Mouse (Mus musculus) retina, adult 2 months (tissue): ENCODE data around the gene Rgs13.

Source experiments
- DNase-seq: peaks from one replicate; pipeline ENCODE4 v3.0.0-alpha.2; 2012; ENCODE audit warnings: low read depth, low spot score

The Rgs13 gene

GRCm38 (mm10) chr1:144177166-144177565 lies at the start of gene Rgs13:
Gene Rgs13, minus strand, starts transcription at chr1:144177372.
- no peak for DNase-seq

GRCm38 (mm10) chr1:144215230-144215629 lies 38.1 kb upstream of the Rgs13 start:
- no peak for DNase-seq

DNA sequence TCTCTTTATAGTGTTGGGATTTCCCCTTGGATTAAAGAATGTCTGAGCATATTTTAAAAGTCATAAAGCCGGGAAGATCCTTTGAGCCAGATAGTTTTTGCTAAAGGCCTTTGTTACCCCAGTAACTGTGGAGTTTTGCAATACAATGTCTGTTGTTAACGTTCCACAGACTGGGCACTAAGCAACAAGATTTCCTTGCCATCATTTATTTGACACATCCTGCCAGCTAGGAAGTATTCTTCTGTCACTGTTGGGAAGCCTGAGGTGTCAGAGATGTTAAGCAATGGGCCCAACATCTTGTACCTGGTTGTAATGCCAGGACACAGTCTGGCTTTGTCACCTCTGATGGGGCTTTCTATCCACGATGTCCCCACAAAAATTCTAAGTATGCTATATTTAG lies 33.7 kb upstream of the Rgs13 start:
- no peak for DNase-seq

GRCm38 (mm10) chr1:144206281-144207061 lies 29.3 kb upstream of the Rgs13 start:
- DNase-seq: no peak

DNA sequence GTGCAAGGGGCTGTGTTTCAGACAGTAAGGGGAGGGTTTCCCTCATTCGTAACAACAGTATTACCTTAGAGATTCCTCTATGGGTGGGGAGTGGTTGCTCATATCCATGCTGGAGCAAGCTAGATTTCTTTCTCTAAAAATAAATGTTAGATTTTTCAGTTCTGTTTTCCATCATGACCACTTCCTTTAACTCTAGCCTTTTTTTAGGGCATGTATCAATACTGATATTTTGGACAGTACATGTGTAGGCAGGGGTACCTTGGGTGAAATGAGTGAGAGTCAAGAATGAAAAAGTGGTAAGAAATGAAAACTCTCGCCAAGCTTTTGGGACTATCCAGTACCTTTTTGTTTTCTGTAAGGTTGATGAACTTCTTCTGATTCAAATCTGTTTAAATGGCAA lies 27.6 kb upstream of the Rgs13 start:
- DNase-seq: no peak

- DNase-seq: no peak
Observed at GRCm38 (mm10) chr1:144202939-144203338, 25.8 kb upstream of the Rgs13 start.

- no peak for DNase-seq
Observed at GRCm38 (mm10) chr1:144200496-144200895, 23.3 kb upstream of the Rgs13 start.

GRCm38 (mm10) chr1:144199538-144199937 lies 22.4 kb upstream of the Rgs13 start:
- DNase-seq: no peak

DNA sequence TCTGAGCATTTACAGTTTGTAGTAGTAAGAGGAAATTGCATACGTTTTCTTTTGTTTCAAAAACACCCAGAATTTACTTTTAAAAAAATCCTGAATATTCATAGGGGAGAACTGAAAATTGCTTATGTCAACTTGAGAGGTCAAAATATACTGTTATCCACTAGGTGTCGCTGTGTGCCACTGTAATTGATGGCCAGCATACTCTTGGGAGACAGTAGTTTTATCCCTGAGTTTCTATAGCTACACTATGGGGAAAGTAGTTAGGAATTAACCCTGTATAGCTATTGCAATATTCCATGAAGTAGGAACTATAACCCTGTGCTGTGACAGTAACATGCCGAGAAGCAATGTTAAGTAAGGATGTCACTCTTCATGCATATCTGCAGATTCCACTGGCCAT lies 20.5 kb upstream of the Rgs13 start:
- peak; percentile 29 for DNase-seq

- DNase-seq: no peak
Observed at GRCm38 (mm10) chr1:144186655-144187396, 9.7 kb upstream of the Rgs13 start.

DNA sequence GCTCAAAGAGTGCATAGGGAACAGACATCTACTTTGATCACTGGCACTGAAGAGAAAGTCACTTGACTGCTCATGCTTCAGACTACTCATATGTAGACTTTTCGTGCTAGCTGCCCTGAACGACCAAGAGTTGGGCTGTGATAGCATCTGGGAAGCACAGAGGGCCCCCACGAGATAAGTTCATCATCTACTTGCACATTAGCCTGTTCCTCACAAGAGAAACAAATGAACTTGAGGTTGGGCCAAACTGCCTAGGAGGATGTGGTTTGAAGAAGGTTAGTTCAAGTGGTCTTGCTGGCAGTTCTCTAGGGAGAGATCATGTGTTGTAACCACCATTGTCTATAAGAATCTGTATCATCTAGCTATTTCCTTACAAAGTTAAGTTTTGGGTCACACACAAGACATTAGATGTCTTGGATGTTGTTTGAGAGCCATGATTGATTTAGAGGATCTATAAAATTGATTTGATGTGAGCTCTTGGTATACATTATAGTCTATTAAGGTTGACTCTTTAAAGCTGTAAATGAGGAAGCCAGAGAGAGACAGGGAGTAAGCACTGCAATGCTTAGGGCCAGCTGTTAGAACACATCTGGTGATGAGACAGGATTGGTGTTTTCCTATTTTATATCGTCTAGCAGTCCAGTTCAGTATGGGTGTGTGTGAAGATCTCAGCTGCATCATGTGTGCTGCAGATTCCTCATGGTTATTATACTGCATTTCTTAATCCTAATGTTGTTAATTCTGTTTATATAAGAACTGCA lies 8.0 kb upstream of the Rgs13 start:
- no peak for DNase-seq

GRCm38 (mm10) chr1:144183622-144184021 lies 6.5 kb upstream of the Rgs13 start:
- no peak for DNase-seq

- DNase-seq: no peak
Observed at GRCm38 (mm10) chr1:144179559-144179958, 2.4 kb upstream of the Rgs13 start.

DNA sequence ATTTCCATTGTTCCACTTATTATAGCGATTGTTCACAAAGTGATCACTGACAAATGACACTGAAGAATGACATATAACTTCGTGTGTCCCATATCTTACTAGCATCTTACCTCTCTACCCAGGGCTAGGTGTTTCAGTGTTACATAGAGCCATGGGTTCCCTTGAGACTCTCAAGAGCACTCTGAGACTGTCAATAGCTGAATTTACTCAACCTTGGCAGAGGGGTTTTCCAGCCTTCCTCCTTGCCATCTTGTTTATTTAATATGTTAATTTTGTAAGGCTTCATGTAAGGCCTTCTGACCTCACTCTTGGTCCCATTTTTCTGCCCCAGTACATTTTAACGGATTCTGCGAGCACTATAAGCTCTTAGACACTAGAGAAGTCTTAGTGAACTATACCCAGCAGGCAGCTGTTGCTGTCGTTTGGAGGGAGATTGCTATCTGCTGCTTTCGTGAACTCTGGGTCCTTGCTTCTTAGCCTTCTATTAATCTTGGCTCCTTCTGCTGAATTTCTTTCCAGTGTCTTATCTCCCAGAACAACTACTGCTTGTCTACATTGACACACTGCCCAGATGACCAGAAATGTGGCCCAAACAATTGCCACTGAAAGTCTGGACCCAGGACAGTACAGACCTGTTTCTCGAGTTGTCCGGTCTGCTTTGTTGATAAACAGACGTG lies 1.2 kb upstream of the Rgs13 start:
- no peak for DNase-seq

DNA sequence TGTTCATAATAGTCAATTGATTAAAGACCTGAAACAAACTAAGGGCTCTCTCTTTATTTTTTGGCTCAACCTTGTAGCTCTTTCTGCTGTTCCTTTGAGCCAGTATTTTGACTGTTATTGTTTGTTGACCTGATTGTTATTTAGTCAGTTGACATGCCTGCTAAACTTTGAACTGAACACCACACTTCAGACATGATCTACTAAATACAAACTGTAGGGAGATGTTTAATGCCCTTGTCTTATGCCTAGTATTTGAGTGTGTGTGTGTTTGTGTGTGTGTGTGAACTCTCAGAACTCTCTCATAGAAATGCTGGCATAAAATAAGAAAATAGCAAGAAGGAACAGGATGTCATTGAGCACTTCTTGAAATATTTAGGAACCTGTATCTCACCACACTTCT lies 448 bp upstream of the Rgs13 start:
- no peak for DNase-seq

- DNase-seq: no peak
Observed at GRCm38 (mm10) chr1:144174760-144175159, 2.4 kb downstream of the Rgs13 start.

DNA sequence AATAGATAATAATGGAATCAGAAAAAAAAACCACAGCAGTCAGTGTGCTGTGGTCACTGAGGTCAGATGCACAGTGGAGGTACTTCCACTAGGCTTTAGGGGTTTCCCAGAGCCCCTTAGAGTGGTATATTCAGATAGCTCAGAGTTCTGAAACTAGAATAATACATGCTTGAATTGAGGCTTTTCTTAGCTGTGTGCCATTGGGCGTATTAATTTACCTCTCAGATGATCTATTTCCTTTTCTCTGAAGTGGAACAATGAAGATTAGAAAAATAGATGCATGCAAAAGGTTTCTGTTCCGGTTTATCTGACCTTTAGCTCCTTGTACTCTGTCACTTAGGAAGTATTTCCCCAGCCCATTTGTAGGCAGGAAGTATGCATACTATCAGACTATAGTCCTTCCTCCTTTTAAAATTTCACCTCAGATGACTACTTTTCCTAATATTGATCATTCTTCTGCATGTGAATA lies 3.6 kb downstream of the Rgs13 start:
- no peak for DNase-seq

DNA sequence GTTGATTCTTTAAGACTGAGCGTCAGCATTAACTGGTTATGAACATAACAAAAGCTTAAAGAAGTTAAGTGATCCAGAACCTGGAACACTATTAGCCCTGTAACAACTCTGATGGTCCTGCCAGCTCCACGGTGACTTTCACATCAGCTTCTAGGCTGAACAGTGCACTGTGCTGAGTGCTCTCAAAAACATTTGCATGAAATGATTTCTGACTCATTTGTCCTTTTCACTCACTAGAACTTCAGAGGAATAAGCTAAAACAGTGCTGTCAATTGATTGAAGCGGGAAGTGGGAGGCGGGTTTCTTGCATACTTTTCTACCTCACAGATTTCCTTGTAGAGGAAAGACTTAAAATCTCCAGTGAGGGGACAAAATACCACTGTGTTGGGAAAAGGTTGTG lies 8.3 kb downstream of the Rgs13 start:
- DNase-seq: no peak

DNA sequence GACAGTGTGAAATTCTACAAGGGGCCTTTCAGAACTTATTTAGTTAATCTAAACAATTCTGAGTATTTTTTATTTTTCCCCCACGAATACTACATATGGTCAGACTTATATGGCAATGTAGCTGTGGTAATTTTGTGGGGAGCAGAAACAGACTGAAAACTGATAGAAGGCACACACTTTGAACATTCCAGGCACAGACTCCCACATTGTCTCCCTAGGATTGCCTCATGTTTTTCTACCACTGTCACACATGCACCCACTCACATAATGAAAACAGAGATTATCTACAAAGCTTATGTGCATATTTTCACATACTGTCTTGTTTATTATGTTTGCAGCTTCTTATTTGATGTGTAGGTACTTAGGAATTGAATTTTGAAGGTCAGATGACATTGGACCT lies 9.4 kb downstream of the Rgs13 start:
- DNase-seq: no peak

- DNase-seq: no peak
Observed at GRCm38 (mm10) chr1:144166897-144167296, 10.3 kb downstream of the Rgs13 start.

DNA sequence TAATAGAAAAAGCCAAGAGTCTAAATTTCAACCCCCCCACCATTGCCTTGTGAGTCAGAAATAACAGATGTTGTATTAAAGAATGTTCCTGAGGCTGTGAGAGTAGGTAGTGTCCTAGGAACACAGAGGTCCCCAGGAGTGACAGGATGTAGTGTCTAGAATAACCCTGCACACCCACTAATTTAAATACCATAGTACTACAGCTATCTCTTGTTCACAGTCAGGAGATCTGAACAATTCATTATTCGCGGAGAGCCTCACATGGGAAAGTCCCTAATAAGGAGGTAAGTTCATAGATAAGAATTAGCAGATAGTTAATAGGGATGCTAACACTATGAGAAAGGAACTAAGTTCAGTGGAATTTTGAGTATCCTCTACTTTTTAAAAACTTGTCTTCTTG lies 10.9 kb downstream of the Rgs13 start:
- no peak for DNase-seq

- DNase-seq: no peak
Observed at GRCm38 (mm10) chr1:144152526-144152925, 24.6 kb downstream of the Rgs13 start.
